Comparison of ENCODE assay signal across 12 mouse cellular contexts in genomic region chr6:7326974-7327373, GRCm38 (mm10).
"Had no signal": no experiment of that assay in that cellular context is flagged by ENCODE, and none has a peak within 500 bp of the region (broad histone marks: within the 10 kb centered on the region; RNA-seq: fewer than 3 reads in every experiment).

No protein-coding gene starts in this region.

- DNase-seq: kidney, adult 18-20 months; kidney, postnatal 10 days; kidney, postnatal 4 days; liver; liver, embryonic 13.5 days; lung, adult 18-20 months; right cerebral cortex, adult 18-20 months; right cerebral cortex, postnatal 25 days; thymus, postnatal 36 days had no signal

- H3K4me3 ChIP-seq: layer of hippocampus, adult 2 months; limb, embryonic 12.5 days; liver, embryonic 13.5 days; neural tube, embryonic 13.5 days had no signal

- H3K4me1 ChIP-seq: limb, embryonic 12.5 days; liver, embryonic 13.5 days; neural tube, embryonic 13.5 days had no signal

- H3K4me2 ChIP-seq: limb, embryonic 12.5 days; liver, embryonic 13.5 days; neural tube, embryonic 13.5 days had no signal

- H3K27ac ChIP-seq: layer of hippocampus, adult 2 months; limb, embryonic 12.5 days; liver, embryonic 13.5 days; neural tube, embryonic 13.5 days had no signal

- H3K9ac ChIP-seq: limb, embryonic 12.5 days; liver, embryonic 13.5 days; neural tube, embryonic 13.5 days had no signal

- H3K27me3 ChIP-seq: limb, embryonic 12.5 days; liver, embryonic 13.5 days; neural tube, embryonic 13.5 days had no signal

- H3K36me3 ChIP-seq: limb, embryonic 12.5 days; liver, embryonic 13.5 days; neural tube, embryonic 13.5 days had no signal

- H3K9me3 ChIP-seq: limb, embryonic 12.5 days; liver, embryonic 13.5 days; neural tube, embryonic 13.5 days had no signal
